Mouse (Mus musculus): ENCODE measurements around the gene Caml.

GRCm38 (mm10) chr13:55650980-55651379 lies 28.2 kb downstream of the Caml start:
- TF ChIP-seq POLR2A (IDR thresholded peaks at IDR 0.05; ENCODE audit: control insufficient read depth, low read depth, low read length) (no peak), CTCF (IDR thresholded peaks at IDR 0.05; ENCODE audit: control insufficient read depth, insufficient read depth, insufficient replicate concordance, low read depth, low read length) (no peak)
